Mouse (Mus musculus) WW6 (cell line): ENCODE measurements around the gene Msantd2.

ENCODE experiments used
- DNase-seq: peaks from one replicate; pipeline ENCODE4 v3.0.0-alpha.2; 2013; ENCODE audit warnings: low read depth, low spot score

Gene Msantd2

DNA sequence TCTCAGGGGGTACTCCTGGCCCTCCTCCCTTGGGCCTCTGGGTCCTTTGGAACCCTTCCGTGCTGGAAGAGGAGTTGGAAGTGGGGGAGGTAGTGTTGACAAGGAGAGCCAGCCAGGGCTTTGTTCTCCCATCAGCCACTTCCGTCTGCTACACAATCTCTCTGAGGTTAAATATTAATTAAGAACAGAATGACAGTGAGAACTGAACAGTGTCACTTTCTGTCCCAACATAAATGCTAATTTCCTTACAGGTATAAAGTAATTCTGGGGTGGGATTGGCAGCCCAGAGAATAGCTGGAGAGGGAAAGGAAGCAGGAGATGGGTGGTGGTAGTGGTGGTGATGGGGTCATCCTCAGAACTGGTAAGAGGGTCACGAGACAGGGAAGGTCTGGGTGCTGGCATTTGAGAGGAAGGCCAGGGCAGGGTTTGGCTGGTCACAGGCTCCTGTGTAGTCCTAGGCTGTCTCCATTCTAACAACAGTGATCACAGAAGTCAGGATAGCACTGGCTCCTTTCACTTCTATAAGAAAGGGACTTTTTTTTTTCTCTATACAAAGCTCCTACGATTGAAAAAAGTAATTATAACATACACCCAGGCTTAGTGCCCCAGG lies 79.6 kb downstream of the Msantd2 start:
- no peak for DNase-seq

DNA sequence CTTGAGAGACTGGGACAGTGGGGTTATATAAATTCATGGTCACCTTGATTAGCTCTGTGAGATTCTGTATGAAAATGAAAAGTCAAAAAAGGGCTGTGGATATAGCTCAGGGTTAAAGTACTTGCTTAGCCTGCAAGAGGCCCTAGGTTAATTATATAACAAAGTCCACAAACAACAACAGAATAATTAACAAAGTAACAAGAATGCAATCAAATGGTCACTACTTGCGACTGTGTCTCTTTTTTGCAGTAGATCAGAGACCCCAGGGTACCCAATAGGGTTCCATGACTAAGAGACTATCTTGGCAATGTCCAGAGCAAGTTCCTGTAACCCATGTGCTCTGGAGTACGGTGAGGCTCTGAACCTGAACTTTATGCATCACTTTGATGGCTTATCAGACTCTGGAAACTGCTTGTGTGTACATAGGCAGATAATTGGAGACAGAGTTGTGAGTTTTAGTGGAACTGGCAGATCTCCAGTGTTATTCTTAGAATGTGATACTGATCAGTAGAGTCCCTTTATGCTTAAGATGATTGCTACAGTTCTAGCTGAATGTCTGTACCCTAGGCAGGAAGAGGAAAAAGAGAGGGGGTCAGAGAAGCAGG lies 80.2 kb downstream of the Msantd2 start:
- no peak for DNase-seq

DNA sequence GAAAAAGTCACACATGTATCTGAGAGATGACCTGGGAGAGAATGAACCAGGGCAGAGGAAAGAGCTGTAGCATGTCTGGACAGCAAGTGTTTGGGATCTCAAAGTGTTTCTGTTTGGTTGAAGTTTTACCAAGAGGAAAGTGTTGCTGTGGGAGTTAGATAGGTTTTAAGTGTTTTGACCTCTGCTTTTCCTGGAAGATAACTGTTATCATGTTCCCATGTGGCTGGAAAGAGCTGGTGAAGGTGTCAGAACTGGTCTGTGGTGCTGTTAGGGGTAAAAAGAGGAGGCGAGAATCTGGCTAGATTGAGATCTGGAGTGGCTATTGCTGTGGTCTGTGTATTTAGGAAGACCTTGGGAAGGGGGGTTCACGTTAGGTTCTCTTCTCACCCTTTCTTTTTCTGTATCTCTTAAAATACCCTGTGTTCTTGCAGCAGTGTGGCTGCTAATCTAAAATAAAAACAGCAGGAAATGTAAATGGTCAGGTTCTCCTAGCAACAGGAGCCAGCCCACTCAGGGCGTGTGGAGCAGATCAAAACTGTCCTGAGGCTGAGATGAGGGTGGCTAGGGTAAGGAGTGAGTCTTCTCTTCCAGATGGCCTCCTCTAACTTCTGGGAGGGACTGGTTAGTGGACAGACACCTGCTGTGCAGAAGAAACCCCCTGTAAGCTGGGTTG lies 83.2 kb downstream of the Msantd2 start:
- DNase-seq = no peak
